Mouse (Mus musculus) CH12.LX (cell line): Measurements from ENCODE around the gene Lrrc4b.

Source experiments
- CHD2 ChIP-seq: IDR thresholded peaks from 2 replicates; pipeline ENCODE4 v1.6.1; 2011; ENCODE audit warnings: low read length, improper control_type of control experiment
- CTCF ChIP-seq, 2 experiments: IDR thresholded peaks in 1 of 2; conservative IDR thresholded peaks in 1 of 2; 2 replicates each; pipeline ENCODE4 v1.5.1; 2011 to 2012; ENCODE audit warnings: low read depth in 2 of 2, low read length in 2 of 2, improper control_type of control experiment in 1 of 2, inconsistent platforms in 1 of 2, mild to moderate bottlenecking in 1 of 2, moderate library complexity in 1 of 2
- EP300 ChIP-seq: IDR thresholded peaks from 2 replicates; pipeline ENCODE4 v1.6.1; 2011; ENCODE audit warnings: low read length, improper control_type of control experiment
- JUND ChIP-seq: conservative IDR thresholded peaks from 2 replicates; pipeline ENCODE4 v1.6.1; 2011; ENCODE audit warnings: low read depth, low read length, improper control_type of control experiment
- MAFK ChIP-seq: IDR thresholded peaks from 2 replicates; pipeline ENCODE4 v1.6.1; 2011; ENCODE audit warnings: low read length, improper control_type of control experiment; ENCODE audit not compliant: insufficient replicate concordance
- MYC ChIP-seq: IDR thresholded peaks from 2 replicates; pipeline ENCODE4 v1.6.1; 2011; ENCODE audit warnings: low read depth, mild to moderate bottlenecking, improper control_type of control experiment, low read length
- POLR2A ChIP-seq: IDR thresholded peaks from 2 replicates; pipeline ENCODE4 v1.6.1; 2011; ENCODE audit warnings: low read depth, mild to moderate bottlenecking, improper control_type of control experiment, low read length
- RAD21 ChIP-seq: IDR thresholded peaks from 2 replicates; pipeline ENCODE4 v1.6.1; 2011; ENCODE audit warnings: low read depth, mild to moderate bottlenecking, low read length, improper control_type of control experiment, moderate library complexity
- TBP ChIP-seq: conservative IDR thresholded peaks from 2 replicates; pipeline ENCODE4 v1.6.1; 2011; ENCODE audit warnings: low read depth, low read length, improper control_type of control experiment
- TCF12 ChIP-seq: IDR thresholded peaks from 2 replicates; pipeline ENCODE4 v1.6.1; 2014; ENCODE audit warnings: low read depth, mild to moderate bottlenecking, inconsistent platforms, low read length, improper control_type of control experiment
- ZMIZ1 ChIP-seq: IDR thresholded peaks from 2 replicates; pipeline ENCODE4 v1.6.1; 2012; ENCODE audit warnings: low read depth, mild to moderate bottlenecking, inconsistent platforms, low read length, improper control_type of control experiment

DNA sequence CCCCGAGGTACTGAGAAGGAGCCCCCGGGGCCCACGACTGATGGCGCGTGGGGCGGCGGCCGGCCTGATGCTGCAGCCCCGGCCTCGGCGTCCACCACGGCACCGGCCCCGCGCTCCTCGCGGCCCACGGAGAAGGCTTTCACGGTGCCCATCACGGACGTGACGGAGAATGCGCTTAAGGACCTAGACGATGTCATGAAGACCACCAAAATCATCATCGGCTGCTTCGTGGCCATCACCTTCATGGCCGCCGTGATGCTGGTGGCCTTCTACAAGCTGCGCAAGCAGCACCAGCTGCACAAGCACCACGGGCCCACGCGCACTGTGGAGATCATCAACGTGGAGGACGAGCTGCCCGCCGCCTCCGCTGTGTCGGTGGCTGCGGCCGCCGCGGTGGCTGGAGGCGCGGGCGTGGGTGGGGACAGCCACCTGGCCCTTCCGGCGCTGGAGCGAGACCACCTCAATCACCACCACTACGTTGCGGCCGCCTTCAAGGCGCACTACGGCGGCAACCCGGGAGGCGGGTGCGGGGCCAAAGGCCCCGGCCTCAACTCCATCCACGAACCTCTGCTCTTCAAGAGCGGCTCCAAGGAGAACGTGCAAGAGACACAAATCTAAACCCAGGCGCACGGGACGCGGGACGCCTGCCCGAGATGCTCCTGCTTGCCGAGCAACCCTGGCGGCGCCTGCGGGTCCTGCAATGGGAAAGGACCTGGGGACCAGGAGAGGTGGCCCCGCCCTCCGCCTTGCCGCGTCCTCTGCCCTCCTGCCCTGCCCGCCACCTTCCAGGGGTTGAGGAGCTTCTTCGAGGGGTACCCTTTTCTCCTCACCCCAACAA is 33.6 kb downstream of the Lrrc4b start:
- TF ChIP-seq CTCF (conservative IDR thresholded peaks at IDR 0.05 in 1 of 2, IDR thresholded peaks at IDR 0.05 in 1 of 2; ENCODE audit: low read depth in 2 of 2, low read length in 2 of 2) (no peak), EP300 (no peak), MAFK (no peak), TCF12 (no peak), JUND (no peak), ZMIZ1 (no peak), TBP (no peak), CHD2 (no peak), MYC (no peak), POLR2A (no peak), RAD21 (no peak)
